Mouse (Mus musculus) hindbrain, embryonic 10.5 days (tissue): ENCODE results near the gene Usp48. TPM values are rescaled to one million over a fixed set of nuclear protein-coding genes. Genes with fewer than 3 reads are reported as not detected.

ENCODE experiments used
- DNase-seq: peaks from one replicate; pipeline ENCODE4 v3.0.0-alpha.2; 2017; ENCODE audit warnings: low spot score
- H3K27ac ChIP-seq: fragments of 300-500 bp; sonication (generic); 2 replicates; pipeline ENCODE4 v1.5.1; 2016; ENCODE audit warnings: mild to moderate bottlenecking, moderate library complexity
- H3K27me3 ChIP-seq: fragments of 300-500 bp; sonication (generic); 2 replicates; pipeline ENCODE4 v1.6.1; 2016; ENCODE audit warnings: mild to moderate bottlenecking; ENCODE audit not compliant: poor library complexity, insufficient read depth, severe bottlenecking
- H3K36me3 ChIP-seq: fragments of 300-500 bp; sonication (generic); 2 replicates; pipeline ENCODE4 v1.6.1; 2016; ENCODE audit warnings: mild to moderate bottlenecking, moderate library complexity
- H3K4me1 ChIP-seq: fragments of 300-500 bp; sonication (generic); replicated peaks from 2 replicates; pipeline ENCODE4 v1.6.1; 2016; ENCODE audit warnings: mild to moderate bottlenecking
- H3K4me3 ChIP-seq: fragments of 300-500 bp; sonication (generic); 2 replicates; pipeline ENCODE4 v1.5.1; 2016; ENCODE audit warnings: mild to moderate bottlenecking, moderate library complexity
- H3K9me3 ChIP-seq: fragments of 300-500 bp; sonication (generic); 2 replicates; pipeline ENCODE4 v1.6.1; 2016; ENCODE audit warnings: mild to moderate bottlenecking, moderate library complexity
- WGBS: fragments of 180-500 bp; shearing (Covaris S2); methylation state at CpG from one replicate; pipeline ENCODE4 v1.1.7; 2016; 5-methylcytosine and 5-hydroxymethylcytosine counted together
- polyA plus RNA-seq: library from polyadenylated mRNA; unstranded; fragments of >200 nt; fragmentation: Nextera tagmentation; extraction: Ambion mirVana; gene quantifications from 2 replicates; pipeline ENCODE4 v1.2.1, GENCODE M21; 2016

Usp48 gene
- polyA plus RNA-seq, 1 experiment from 2014 or later = 63.6 TPM

GRCm38 (mm10) chr4:137705379-137705778, 111.8 kb downstream of the Usp48 start:
- H3K27me3 ChIP-seq = peaks cover 39% of the 10 kb centered on the region
- H3K27ac ChIP-seq = peak overlapping the region; percentile 53
- no peaks in the 10 kb centered on the region for H3K36me3 ChIP-seq
- no peak overlapping the region for H3K4me3 ChIP-seq
- WGBS = 88% methylated on average over 5 of the region's 5 CpGs
- DNase-seq = no peak
- H3K4me1 ChIP-seq = peaks cover 50% of the 10 kb centered on the region
- H3K9me3 ChIP-seq = no peaks in the 10 kb centered on the region

- no peak for DNase-seq
- 71% methylated on average over 7 of the region's 7 CpGs for WGBS
- Histone ChIP-seq H3K27me3 (peaks cover 45% of the 10 kb centered on the region), H3K27ac (peak overlapping the region; percentile 87), H3K4me3 (peak overlapping the region; percentile 69; the same call in 1 of the 2 replicates), H3K9me3 (no peaks in the 10 kb centered on the region), H3K4me1 (peaks cover 49% of the 10 kb centered on the region), H3K36me3 (no peaks in the 10 kb centered on the region)
Measured at GRCm38 (mm10) chr4:137706510-137706909, 113.0 kb downstream of the Usp48 start.

- peaks cover 45% of the 10 kb centered on the region for H3K27me3 ChIP-seq
Measured at GRCm38 (mm10) chr4:137707216-137707990, 113.8 kb downstream of the Usp48 start.

More at GRCm38 (mm10) chr4:137707216-137707990, 113.8 kb downstream of the Usp48 start:
- WGBS = 3% methylated on average over 52 of the region's 52 CpGs
- Histone ChIP-seq H3K36me3 (no peaks in the 10 kb centered on the region), H3K4me1 (peaks cover 50% of the 10 kb centered on the region), H3K4me3 (peak overlapping the region; percentile 69), H3K27ac (peak overlapping the region; percentile 87), H3K9me3 (no peaks in the 10 kb centered on the region)
- peak; percentile 92 for DNase-seq

Other genes starting within 250 kb of the Usp48 start
- 592 and 604 TPM in 2 replicates for gene Cdc42, start 236.0 kb upstream of the Usp48 start, polyA plus RNA-seq
- gene Cela3a, start 184.0 kb upstream of the Usp48 start, polyA plus RNA-seq = not detected in 2 replicates
- gene Cela3b, start 163.2 kb upstream of the Usp48 start, polyA plus RNA-seq = not detected in 2 replicates
- gene 1700013G24Rik, start 140.5 kb upstream of the Usp48 start, polyA plus RNA-seq = not detected in 2 replicates
- gene Hspg2, start 125.0 kb upstream of the Usp48 start, polyA plus RNA-seq = 15.2 and 18.2 TPM in 2 replicates
- gene Ldlrad2, start 19.2 kb upstream of the Usp48 start, polyA plus RNA-seq = 1.3 TPM in 1 of 2 replicates, not detected in the other
- 6.3 and 13.4 TPM in 2 replicates for gene Rap1gap, start 71.0 kb downstream of the Usp48 start, polyA plus RNA-seq
- gene Alpl, start 202.6 kb downstream of the Usp48 start, polyA plus RNA-seq = 23.4 and 26.1 TPM in 2 replicates